Mouse (Mus musculus): ENCODE data around the gene Kalrn. TPM values are rescaled to one million over a fixed set of nuclear protein-coding genes. Genes with fewer than 3 reads are reported as not detected.

Gene Kalrn
- polyA plus RNA-seq, 1 experiment from 2014 or later: 23.7 TPM

- H3K4me2 ChIP-seq: no peak overlapping the region
- H3K9me3 ChIP-seq (replicated peaks): no peaks in the 10 kb centered on the region
- peaks cover 27% of the 10 kb centered on the region for H3K4me1 ChIP-seq
- ATAC-seq (ENCODE audit: low FRiP score): no peak
- no peaks in the 10 kb centered on the region for H3K36me3 ChIP-seq
- no peak overlapping the region for H3K27ac ChIP-seq (replicated peaks)
- no peaks in the 10 kb centered on the region for H3K27me3 ChIP-seq (replicated peaks)
- H3K4me3 ChIP-seq (replicated peaks): no peak overlapping the region
- H3K9ac ChIP-seq (replicated peaks): no peak overlapping the region
- WGBS: 66% methylated on average over 8 of the region's 8 CpGs
These were observed 82.1 kb downstream of the Kalrn start for GRCm38 (mm10) chr16:34491225-34491624.

GRCm38 (mm10) chr16:34490506-34490905, 82.8 kb downstream of the Kalrn start:
- Histone ChIP-seq H3K27ac (replicated peaks) (no peak overlapping the region), H3K36me3 (no peaks in the 10 kb centered on the region), H3K4me1 (peaks cover 34% of the 10 kb centered on the region), H3K27me3 (replicated peaks) (no peaks in the 10 kb centered on the region), H3K9ac (replicated peaks) (no peak overlapping the region), H3K4me3 (replicated peaks) (no peak overlapping the region), H3K4me2 (no peak overlapping the region), H3K9me3 (replicated peaks) (no peaks in the 10 kb centered on the region)
- no peak for ATAC-seq (ENCODE audit: low FRiP score)
- 53% methylated on average over 8 of the region's 8 CpGs for WGBS

- H3K9ac ChIP-seq (replicated peaks): no peak overlapping the region
- H3K4me1 ChIP-seq: peaks cover 41% of the 10 kb centered on the region
- H3K27me3 ChIP-seq (replicated peaks): no peaks in the 10 kb centered on the region
- 57% methylated on average over 3 of the region's 3 CpGs for WGBS
- no peaks in the 10 kb centered on the region for H3K36me3 ChIP-seq
- no peaks in the 10 kb centered on the region for H3K9me3 ChIP-seq (replicated peaks)
- no peak overlapping the region for H3K4me3 ChIP-seq (replicated peaks)
- H3K27ac ChIP-seq (replicated peaks): no peak overlapping the region
- H3K4me2 ChIP-seq: no peak overlapping the region
- ATAC-seq (ENCODE audit: low FRiP score): no peak
These were observed 83.5 kb downstream of the Kalrn start for GRCm38 (mm10) chr16:34489805-34490325.

- peaks cover 31% of the 10 kb centered on the region for H3K4me1 ChIP-seq
- no peaks in the 10 kb centered on the region for H3K27me3 ChIP-seq (replicated peaks)
- no peak for ATAC-seq (ENCODE audit: low FRiP score)
- 93% methylated on average over 5 of the region's 5 CpGs for WGBS
- H3K4me3 ChIP-seq (replicated peaks): no peak overlapping the region
- H3K36me3 ChIP-seq: no peaks in the 10 kb centered on the region
- H3K27ac ChIP-seq (replicated peaks): no peak overlapping the region
- H3K9me3 ChIP-seq (replicated peaks): no peaks in the 10 kb centered on the region
- no peak overlapping the region for H3K4me2 ChIP-seq
- H3K9ac ChIP-seq (replicated peaks): no peak overlapping the region
These were observed 85.5 kb downstream of the Kalrn start for GRCm38 (mm10) chr16:34487823-34488222.

- Histone ChIP-seq H3K36me3 (no peaks in the 10 kb centered on the region), H3K9me3 (replicated peaks) (no peaks in the 10 kb centered on the region), H3K9ac (replicated peaks) (no peak overlapping the region), H3K4me3 (replicated peaks) (no peak overlapping the region), H3K4me1 (peaks cover 31% of the 10 kb centered on the region), H3K27ac (replicated peaks) (no peak overlapping the region), H3K27me3 (replicated peaks) (no peaks in the 10 kb centered on the region), H3K4me2 (no peak overlapping the region)
- no peak for ATAC-seq (ENCODE audit: low FRiP score)
- WGBS: 92% methylated on average over 7 of the region's 7 CpGs
These were observed 86.1 kb downstream of the Kalrn start for GRCm38 (mm10) chr16:34487268-34487667.

GRCm38 (mm10) chr16:34485483-34485882, 87.8 kb downstream of the Kalrn start:
- 68% methylated on average over 6 of the region's 6 CpGs for WGBS
- Histone ChIP-seq H3K27ac (replicated peaks) (no peak overlapping the region), H3K9ac (replicated peaks) (no peak overlapping the region), H3K27me3 (replicated peaks) (no peaks in the 10 kb centered on the region), H3K36me3 (no peaks in the 10 kb centered on the region), H3K9me3 (replicated peaks) (no peaks in the 10 kb centered on the region), H3K4me2 (no peak overlapping the region), H3K4me1 (peaks cover 24% of the 10 kb centered on the region), H3K4me3 (replicated peaks) (no peak overlapping the region)
- no peak for ATAC-seq (ENCODE audit: low FRiP score)

- no peaks in the 10 kb centered on the region for H3K9me3 ChIP-seq (replicated peaks)
- no peak for ATAC-seq (ENCODE audit: low FRiP score)
- no peaks in the 10 kb centered on the region for H3K36me3 ChIP-seq
- no peaks in the 10 kb centered on the region for H3K27me3 ChIP-seq (replicated peaks)
- H3K4me3 ChIP-seq (replicated peaks): no peak overlapping the region
- H3K9ac ChIP-seq (replicated peaks): no peak overlapping the region
- no peak overlapping the region for H3K4me2 ChIP-seq
- H3K27ac ChIP-seq (replicated peaks): no peak overlapping the region
- H3K4me1 ChIP-seq: peaks cover 20% of the 10 kb centered on the region
- WGBS: 78% methylated on average over 3 of the region's 3 CpGs
These were observed 88.4 kb downstream of the Kalrn start for GRCm38 (mm10) chr16:34484921-34485320.

- ATAC-seq (ENCODE audit: low FRiP score): no peak
- H3K27me3 ChIP-seq (replicated peaks): no peaks in the 10 kb centered on the region
- H3K4me1 ChIP-seq: peaks cover 20% of the 10 kb centered on the region
- no peak overlapping the region for H3K4me3 ChIP-seq (replicated peaks)
- WGBS: 83% methylated on average over 1 of the region's 1 CpGs
- H3K4me2 ChIP-seq: no peak overlapping the region
- H3K9me3 ChIP-seq (replicated peaks): no peaks in the 10 kb centered on the region
- H3K27ac ChIP-seq (replicated peaks): no peak overlapping the region
- no peaks in the 10 kb centered on the region for H3K36me3 ChIP-seq
- H3K9ac ChIP-seq (replicated peaks): no peak overlapping the region
These were observed 89.1 kb downstream of the Kalrn start for GRCm38 (mm10) chr16:34484213-34484612.

GRCm38 (mm10) chr16:34483716-34484115, 89.6 kb downstream of the Kalrn start:
- 49% methylated on average over 6 of the region's 6 CpGs for WGBS
- no peak overlapping the region for H3K4me3 ChIP-seq (replicated peaks)
- peaks cover 20% of the 10 kb centered on the region for H3K4me1 ChIP-seq
- no peak overlapping the region for H3K4me2 ChIP-seq
- no peaks in the 10 kb centered on the region for H3K36me3 ChIP-seq
- ATAC-seq (ENCODE audit: low FRiP score): no peak
- H3K9ac ChIP-seq (replicated peaks): no peak overlapping the region
- no peaks in the 10 kb centered on the region for H3K9me3 ChIP-seq (replicated peaks)
- H3K27ac ChIP-seq (replicated peaks): no peak overlapping the region
- H3K27me3 ChIP-seq (replicated peaks): no peaks in the 10 kb centered on the region

GRCm38 (mm10) chr16:34474741-34475140, 98.6 kb downstream of the Kalrn start:
- no peaks in the 10 kb centered on the region for H3K9me3 ChIP-seq (replicated peaks)
- peaks cover 51% of the 10 kb centered on the region for H3K4me1 ChIP-seq
- H3K9ac ChIP-seq (replicated peaks): no peak overlapping the region
- H3K4me3 ChIP-seq (replicated peaks): no peak overlapping the region
- H3K4me2 ChIP-seq: no peak overlapping the region
- ATAC-seq (ENCODE audit: low FRiP score): no peak
- WGBS: 61% methylated on average over 4 of the region's 4 CpGs
- H3K36me3 ChIP-seq: no peaks in the 10 kb centered on the region
- no peaks in the 10 kb centered on the region for H3K27me3 ChIP-seq (replicated peaks)
- H3K27ac ChIP-seq (replicated peaks): no peak overlapping the region; the same call in 1 of the 2 replicates

- Histone ChIP-seq H3K9me3 (replicated peaks) (no peaks in the 10 kb centered on the region), H3K9ac (replicated peaks) (no peak overlapping the region), H3K36me3 (no peaks in the 10 kb centered on the region), H3K27ac (replicated peaks) (no peak overlapping the region), H3K27me3 (replicated peaks) (no peaks in the 10 kb centered on the region), H3K4me1 (peaks cover 59% of the 10 kb centered on the region), H3K4me3 (replicated peaks) (no peak overlapping the region), H3K4me2 (no peak overlapping the region)
- 52% methylated on average over 4 of the region's 4 CpGs for WGBS
- ATAC-seq (ENCODE audit: low FRiP score): no peak
These were observed 99.4 kb downstream of the Kalrn start for GRCm38 (mm10) chr16:34473891-34474290.

GRCm38 (mm10) chr16:34471441-34471840, 101.9 kb downstream of the Kalrn start:
- 79% methylated on average over 4 of the region's 4 CpGs for WGBS
- no peak for ATAC-seq (ENCODE audit: low FRiP score)
- Histone ChIP-seq H3K4me1 (peaks cover 82% of the 10 kb centered on the region), H3K27ac (replicated peaks) (no peak overlapping the region), H3K4me2 (no peak overlapping the region), H3K36me3 (no peaks in the 10 kb centered on the region), H3K9ac (replicated peaks) (no peak overlapping the region), H3K4me3 (replicated peaks) (no peak overlapping the region), H3K9me3 (replicated peaks) (no peaks in the 10 kb centered on the region), H3K27me3 (replicated peaks) (no peaks in the 10 kb centered on the region)

GRCm38 (mm10) chr16:34470343-34470742, 103.0 kb downstream of the Kalrn start:
- Histone ChIP-seq H3K27me3 (replicated peaks) (no peaks in the 10 kb centered on the region), H3K4me3 (replicated peaks) (no peak overlapping the region), H3K27ac (replicated peaks) (no peak overlapping the region), H3K36me3 (no peaks in the 10 kb centered on the region), H3K4me2 (no peak overlapping the region), H3K9ac (replicated peaks) (no peak overlapping the region), H3K4me1 (peaks cover 86% of the 10 kb centered on the region), H3K9me3 (replicated peaks) (no peaks in the 10 kb centered on the region)
- 51% methylated on average over 5 of the region's 5 CpGs for WGBS
- 0 out of 2 replicates have a peak, but pooled peaks have one; percentile 2 for ATAC-seq (ENCODE audit: low FRiP score)

Data from neural tube, embryonic 15.5 days (tissue).